Mouse (Mus musculus): Measurements from ENCODE around the gene Gpr61.

DNA sequence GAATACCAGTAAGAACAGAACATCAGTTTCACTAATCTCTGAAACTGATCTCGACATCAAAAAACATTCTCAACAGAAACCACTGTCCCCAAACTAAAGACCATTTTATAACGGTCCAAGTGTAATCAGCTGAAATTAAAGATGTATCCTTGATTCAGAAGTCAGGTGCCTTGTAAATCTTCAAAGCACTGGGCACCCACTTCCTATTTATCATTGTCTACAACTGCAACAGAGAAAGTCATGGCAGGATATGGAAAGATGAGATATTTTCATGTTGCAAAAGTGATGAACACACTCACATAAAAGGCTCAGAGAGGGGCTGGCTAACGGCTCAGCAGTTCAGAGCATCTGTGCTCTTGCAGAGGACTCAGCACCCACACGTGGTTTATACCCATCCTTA, 13.9 kb downstream of the Gpr61 start:
- no peak for TF ChIP-seq CTCF (IDR thresholded peaks at IDR 0.05; ENCODE audit: low read depth)
- TF ChIP-seq EP300 (optimal IDR thresholded peaks at IDR 0.05), result no peak
